Mouse (Mus musculus) small intestine, adult 2 months (tissue): ENCODE results near the gene Zeb2.

Experiments used
- CTCF ChIP-seq: fragments of 200-500 bp; IDR thresholded peaks from 2 replicates; pipeline ENCODE4 v1.5.1; 2012; ENCODE audit warnings: low read depth, mild to moderate bottlenecking, control low read depth, inconsistent platforms, low read length, moderate library complexity, mixed read lengths; ENCODE audit not compliant: insufficient replicate concordance, insufficient read length; ENCODE audit errors: extremely low read depth
- POLR2A ChIP-seq: fragments of 200-500 bp; IDR thresholded peaks from 2 replicates; pipeline ENCODE4 v1.6.1; 2012; ENCODE audit warnings: low read depth, mild to moderate bottlenecking, control low read depth, inconsistent platforms, low read length, moderate library complexity

DNA sequence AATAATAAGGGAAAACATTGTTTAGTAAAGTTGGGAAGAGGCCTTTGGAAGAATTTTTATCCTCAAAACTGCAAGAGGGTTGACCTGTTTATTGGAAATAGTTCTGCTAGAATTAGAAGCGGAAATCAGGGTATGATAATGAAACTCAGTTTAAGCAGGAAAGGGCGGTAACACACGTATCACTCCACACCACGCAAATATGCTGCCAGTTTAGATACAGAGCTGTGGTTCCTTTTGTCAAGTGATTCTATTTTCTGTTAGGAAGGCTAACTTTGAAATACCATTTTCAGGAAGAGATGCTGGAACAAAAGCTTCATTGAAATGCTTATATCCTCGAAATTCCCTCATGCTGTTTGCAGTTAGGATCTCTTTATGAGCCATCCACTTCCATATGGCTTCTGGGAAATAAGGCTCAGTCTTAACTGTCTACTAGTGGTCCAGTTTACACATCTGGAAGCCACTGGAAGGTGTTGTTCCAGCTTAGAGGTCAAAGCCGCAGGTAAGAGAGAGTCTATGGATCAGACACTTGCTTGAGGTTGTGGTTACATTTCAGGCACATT is 147.0 kb downstream of the Zeb2 start:
- no peak for TF ChIP-seq CTCF
- no peak for TF ChIP-seq POLR2A
